Comparison of ENCODE assay signal across 17 mouse cellular contexts in the genomic region with DNA sequence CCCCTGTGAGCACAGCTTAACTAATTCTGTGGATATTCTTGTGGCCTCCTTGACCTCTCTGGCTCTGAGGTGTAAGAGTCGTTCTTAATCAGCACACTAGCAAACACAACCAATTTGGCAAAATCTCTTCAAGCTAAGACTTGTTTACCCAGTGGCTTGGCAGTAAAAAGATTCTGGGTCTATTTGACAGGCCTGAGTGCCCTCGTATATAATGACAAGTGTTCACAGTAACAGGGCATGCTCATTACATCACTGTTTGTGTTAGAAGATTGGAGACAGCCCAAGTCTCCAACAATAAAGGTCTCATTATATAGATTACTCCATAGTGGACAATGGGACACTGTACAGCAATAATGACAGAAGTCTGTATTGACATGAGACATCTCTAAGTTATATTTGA.
DNase-seq lines count a peak whose midpoint lies in the region; ATAC-seq lines count a peak whose summit lies in the region.
"Had no signal": no experiment of that assay in that cellular context is flagged by ENCODE, and none has a peak within 500 bp of the region (broad histone marks: within the 10 kb centered on the region; RNA-seq: fewer than 3 reads in every experiment).

No protein-coding gene starts in this region.

- no peak overlapping the region for H3K4me2 ChIP-seq in forebrain, embryonic 14.5 days (ENCODE audit: low read length)
- no peak overlapping the region for H3K4me2 ChIP-seq in forebrain, embryonic 11.5 days (ENCODE audit: low read depth, low read length, severe bottlenecking)
- no peak overlapping the region for H3K4me2 ChIP-seq in lung, embryonic 16.5 days (ENCODE audit: low read depth, low read length)
- H3K4me2 ChIP-seq in forebrain, embryonic 15.5 days (replicated peaks) = no peak overlapping the region
- H3K4me2 ChIP-seq: embryonic facial prominence, embryonic 15.5 days; heart, embryonic 13.5 days; liver, embryonic 12.5 days; neural tube, embryonic 12.5 days had no signal

- H3K27ac ChIP-seq in forebrain, embryonic 14.5 days (ENCODE audit: low read depth, low read length) = no peak overlapping the region
- H3K27ac ChIP-seq in forebrain, embryonic 11.5 days (ENCODE audit: low read depth, low read length) = no peak overlapping the region
- no peak overlapping the region for H3K27ac ChIP-seq in lung, embryonic 16.5 days (ENCODE audit: low read length)
- H3K27ac ChIP-seq in forebrain, embryonic 15.5 days (replicated peaks) = no peak overlapping the region
- H3K27ac ChIP-seq: embryonic facial prominence, embryonic 15.5 days; gastrocnemius, adult 2 months; heart, embryonic 13.5 days; liver, embryonic 12.5 days; neural tube, embryonic 12.5 days had no signal

- H3K27me3 ChIP-seq in forebrain, embryonic 14.5 days (replicated peaks; ENCODE audit: control insufficient read depth, insufficient read depth, low read length) = no peaks in the 10 kb centered on the region
- no peaks in the 10 kb centered on the region for H3K27me3 ChIP-seq in forebrain, embryonic 11.5 days (ENCODE audit: control insufficient read depth, insufficient read depth, low read length)
- no peaks in the 10 kb centered on the region for H3K27me3 ChIP-seq in lung, embryonic 16.5 days (ENCODE audit: control insufficient read depth, insufficient read depth, low read depth, low read length)
- H3K27me3 ChIP-seq in forebrain, embryonic 15.5 days = no peaks in the 10 kb centered on the region
- H3K27me3 ChIP-seq: embryonic facial prominence, embryonic 15.5 days; heart, embryonic 13.5 days; liver, embryonic 12.5 days; neural tube, embryonic 12.5 days had no signal

- H3K9me3 ChIP-seq in forebrain, embryonic 14.5 days (replicated peaks; ENCODE audit: control insufficient read depth, low read length) = no peaks in the 10 kb centered on the region
- no peaks in the 10 kb centered on the region for H3K9me3 ChIP-seq in forebrain, embryonic 11.5 days (ENCODE audit: control insufficient read depth, low read length)
- H3K9me3 ChIP-seq in lung, embryonic 16.5 days (ENCODE audit: control insufficient read depth, low read length) = 0 out of 2 replicates have a peak, but pooled peaks cover 3% of the 10 kb centered on the region
- no peaks in the 10 kb centered on the region for H3K9me3 ChIP-seq in forebrain, embryonic 15.5 days
- H3K9me3 ChIP-seq: embryonic facial prominence, embryonic 15.5 days; liver, embryonic 12.5 days; neural tube, embryonic 12.5 days had no signal

- H3K36me3 ChIP-seq in forebrain, embryonic 14.5 days (ENCODE audit: control insufficient read depth, insufficient read depth, low read length) = no peaks in the 10 kb centered on the region
- H3K36me3 ChIP-seq in forebrain, embryonic 11.5 days (ENCODE audit: control insufficient read depth, insufficient read depth, low read length) = no peaks in the 10 kb centered on the region
- no peaks in the 10 kb centered on the region for H3K36me3 ChIP-seq in lung, embryonic 16.5 days (ENCODE audit: control insufficient read depth, insufficient read depth, low read length)
- H3K36me3 ChIP-seq in forebrain, embryonic 15.5 days = no peaks in the 10 kb centered on the region
- H3K36me3 ChIP-seq: embryonic facial prominence, embryonic 15.5 days; heart, embryonic 13.5 days; liver, embryonic 12.5 days; neural tube, embryonic 12.5 days had no signal

- ATAC-seq in forebrain, embryonic 14.5 days = peak; percentile 73
- no peak for ATAC-seq in forebrain, embryonic 11.5 days (replicated peaks; ENCODE audit: low FRiP score)
- peak; percentile 31; the same call in 1 of the 2 replicates for ATAC-seq in lung, embryonic 16.5 days (ENCODE audit: low read depth)
- ATAC-seq in forebrain, embryonic 15.5 days (replicated peaks) = peak; percentile 74
- ATAC-seq: liver, embryonic 12.5 days had no signal

- no peak overlapping the region for H3K4me3 ChIP-seq in forebrain, embryonic 14.5 days (ENCODE audit: low read depth, low read length)
- H3K4me3 ChIP-seq in forebrain, embryonic 11.5 days (ENCODE audit: low read depth, low read length) = no peak overlapping the region
- no peak overlapping the region for H3K4me3 ChIP-seq in lung, embryonic 16.5 days (ENCODE audit: low read length)
- no peak overlapping the region for H3K4me3 ChIP-seq in forebrain, embryonic 15.5 days
- H3K4me3 ChIP-seq: embryonic facial prominence, embryonic 15.5 days; gastrocnemius, adult 2 months; heart, embryonic 13.5 days; liver, embryonic 12.5 days; neural tube, embryonic 12.5 days had no signal

- 10% methylated on average over 2 of the region's 2 CpGs for WGBS in forebrain, embryonic 14.5 days
- 56% methylated on average over 2 of the region's 2 CpGs for WGBS in forebrain, embryonic 11.5 days
- 17% methylated on average over 2 of the region's 2 CpGs for WGBS in lung, embryonic 16.5 days
- WGBS in forebrain, embryonic 15.5 days = 9% methylated on average over 2 of the region's 2 CpGs

- H3K9ac ChIP-seq in forebrain, embryonic 14.5 days (ENCODE audit: low read length) = no peak overlapping the region
- no peak overlapping the region for H3K9ac ChIP-seq in forebrain, embryonic 11.5 days (ENCODE audit: low read length)
- no peak overlapping the region for H3K9ac ChIP-seq in lung, embryonic 16.5 days (ENCODE audit: low read length)
- H3K9ac ChIP-seq in forebrain, embryonic 15.5 days (replicated peaks) = no peak overlapping the region
- H3K9ac ChIP-seq: embryonic facial prominence, embryonic 15.5 days; heart, embryonic 13.5 days; liver, embryonic 12.5 days; neural tube, embryonic 12.5 days had no signal

- DNase-seq in forebrain, embryonic 14.5 days (ENCODE audit: low spot score) = peak; percentile 83
- DNase-seq in forebrain, embryonic 11.5 days (ENCODE audit: low spot score) = no peak
- DNase-seq in lung, postnatal 10 days = no peak
- DNase-seq in retina, postnatal 7 days (ENCODE audit: low read depth, low spot score) = peak; percentile 9
- DNase-seq in kidney, adult 8-10 months = no peak
- DNase-seq: adrenal gland, postnatal 10 days; B cell, adult 2 months; cerebellum, adult 18-20 months; gastrocnemius, adult 2 months; heart, postnatal 36 days; thymus, adult 18-20 months had no signal

- peaks cover 13% of the 10 kb centered on the region for H3K4me1 ChIP-seq in forebrain, embryonic 14.5 days (ENCODE audit: control insufficient read depth, insufficient read depth, low read length)
- no peaks in the 10 kb centered on the region for H3K4me1 ChIP-seq in forebrain, embryonic 11.5 days (replicated peaks; ENCODE audit: control insufficient read depth, insufficient read depth, low read length)
- no peaks in the 10 kb centered on the region; the same call in 1 of the 2 replicates for H3K4me1 ChIP-seq in lung, embryonic 16.5 days (replicated peaks; ENCODE audit: control insufficient read depth, insufficient read depth, low read length)
- H3K4me1 ChIP-seq in forebrain, embryonic 15.5 days = peaks cover 12% of the 10 kb centered on the region; the same call in 1 of the 2 replicates
- H3K4me1 ChIP-seq: liver, embryonic 12.5 days; neural tube, embryonic 12.5 days had no signal

Comparison
In these comparisons a context has a peak if more than half of its experiments do, and no peak if none do; other contexts are left out.
1. DNase-seq: peak in forebrain, embryonic 14.5 days (single experiment) and retina, postnatal 7 days (single experiment); none in forebrain, embryonic 11.5 days (single experiment), lung, postnatal 10 days (single experiment) and kidney, adult 8-10 months (0 of 2).